Mouse (Mus musculus) forebrain, embryonic 15.5 days (tissue): ENCODE measurements around the gene Phf21a. TPM values are rescaled to one million over a fixed set of nuclear protein-coding genes. Genes with fewer than 3 reads are reported as not detected.

Source experiments
- ATAC-seq: fragments of 200-750 bp; cut with Nextera tagmentation; replicated peaks from 2 replicates; pipeline ENCODE4 v1.8.0; 2017; ENCODE audit warnings: mild to moderate bottlenecking, moderate TSS enrichment, moderate library complexity
- H3K27ac ChIP-seq: fragments of 300-500 bp; sonication (generic); replicated peaks from 2 replicates; pipeline ENCODE4 v1.5.1; 2015; ENCODE audit warnings: mild to moderate bottlenecking, inconsistent platforms
- H3K27me3 ChIP-seq: fragments of 300-500 bp; sonication (generic); 2 replicates; pipeline ENCODE4 v1.6.1; 2015; ENCODE audit warnings: inconsistent platforms
- H3K36me3 ChIP-seq: fragments of 300-500 bp; sonication (generic); 2 replicates; pipeline ENCODE4 v1.6.1; 2015; ENCODE audit warnings: mild to moderate bottlenecking, inconsistent platforms
- H3K4me1 ChIP-seq: fragments of 300-500 bp; sonication (generic); 2 replicates; pipeline ENCODE4 v1.6.1; 2015; ENCODE audit warnings: inconsistent platforms
- H3K4me2 ChIP-seq: fragments of 300-500 bp; sonication (generic); replicated peaks from 2 replicates; pipeline ENCODE4 v1.6.1; 2015; ENCODE audit warnings: mild to moderate bottlenecking, inconsistent platforms
- H3K4me3 ChIP-seq: fragments of 300-500 bp; sonication (generic); 2 replicates; pipeline ENCODE4 v1.5.1; 2015; ENCODE audit warnings: mild to moderate bottlenecking, inconsistent platforms
- H3K9ac ChIP-seq: fragments of 300-500 bp; sonication (generic); replicated peaks from 2 replicates; pipeline ENCODE4 v1.6.1; 2015; ENCODE audit warnings: mild to moderate bottlenecking, inconsistent platforms
- H3K9me3 ChIP-seq: fragments of 300-500 bp; sonication (generic); 2 replicates; pipeline ENCODE4 v1.6.1; 2016; ENCODE audit warnings: inconsistent platforms
- WGBS: fragments of 180-500 bp; shearing (Covaris S2); methylation state at CpG from one replicate; pipeline ENCODE4 v1.1.7; 2015; ENCODE audit warnings: mixed read lengths; 5-methylcytosine and 5-hydroxymethylcytosine counted together
- polyA plus RNA-seq: library from polyadenylated mRNA; unstranded; fragments of >200 nt; fragmentation: Nextera tagmentation; extraction: Ambion mirVana; gene quantifications from 2 replicates; pipeline ENCODE4 v1.2.1, GENCODE M21; 2015

The Phf21a gene
- polyA plus RNA-seq, result 46.8 and 48.6 TPM in 2 replicates

GRCm38 (mm10) chr2:92092817-92093216 is at the start of gene Phf21a:
Gene Phf21a, plus strand, starts transcription at chr2:92093117.
- Histone ChIP-seq H3K4me1 (no peaks in the 10 kb centered on the region), H3K27me3 (no peaks in the 10 kb centered on the region), H3K9ac (no peak within 1 kb of the TSS), H3K4me3 (no peak within 1 kb of the TSS), H3K36me3 (no peaks in the 10 kb centered on the region), H3K9me3 (no peaks in the 10 kb centered on the region), H3K27ac (no peak within 1 kb of the TSS), H3K4me2 (no peak within 1 kb of the TSS)
- 74% methylated on average over 2 of the region's 2 CpGs for WGBS
- ATAC-seq, result no peak

- H3K9me3 ChIP-seq, result no peaks in the 10 kb centered on the region
- 79% methylated on average over 12 of the region's 12 CpGs for WGBS
- H3K4me2 ChIP-seq, result no peak overlapping the region
- H3K4me3 ChIP-seq, result no peak overlapping the region
- no peak for ATAC-seq
- no peaks in the 10 kb centered on the region for H3K27me3 ChIP-seq
- no peaks in the 10 kb centered on the region for H3K36me3 ChIP-seq
- no peak overlapping the region for H3K27ac ChIP-seq
- no peaks in the 10 kb centered on the region for H3K4me1 ChIP-seq
- H3K9ac ChIP-seq, result no peak overlapping the region
Measured at GRCm38 (mm10) chr2:92043285-92043684, 49.6 kb upstream of the Phf21a start.

GRCm38 (mm10) chr2:92047601-92048000 is 45.3 kb upstream of the Phf21a start:
- no peak for ATAC-seq

GRCm38 (mm10) chr2:92048034-92048690 is 44.8 kb upstream of the Phf21a start:
- no peak overlapping the region for H3K9ac ChIP-seq
- no peak overlapping the region for H3K4me3 ChIP-seq
- no peak for ATAC-seq
- H3K9me3 ChIP-seq, result no peaks in the 10 kb centered on the region
- no peak overlapping the region for H3K4me2 ChIP-seq
- H3K36me3 ChIP-seq, result no peaks in the 10 kb centered on the region
- 75% methylated on average over 9 of the region's 9 CpGs for WGBS
- no peaks in the 10 kb centered on the region for H3K4me1 ChIP-seq
- no peaks in the 10 kb centered on the region for H3K27me3 ChIP-seq
- no peak overlapping the region for H3K27ac ChIP-seq

More at GRCm38 (mm10) chr2:92047601-92048000, 45.3 kb upstream of the Phf21a start:
- Histone ChIP-seq H3K9me3 (no peaks in the 10 kb centered on the region), H3K9ac (no peak overlapping the region), H3K4me3 (no peak overlapping the region), H3K36me3 (no peaks in the 10 kb centered on the region), H3K4me1 (no peaks in the 10 kb centered on the region), H3K27ac (no peak overlapping the region), H3K4me2 (no peak overlapping the region), H3K27me3 (no peaks in the 10 kb centered on the region)
- WGBS, result 39% methylated on average over 4 of the region's 4 CpGs

- H3K27ac ChIP-seq, result no peak overlapping the region
- no peak for ATAC-seq
- H3K27me3 ChIP-seq, result peaks cover 8% of the 10 kb centered on the region; the same call in 1 of the 2 replicates
Measured at GRCm38 (mm10) chr2:92052188-92052587, 40.7 kb upstream of the Phf21a start.

GRCm38 (mm10) chr2:92052754-92053153 is 40.2 kb upstream of the Phf21a start:
- no peak overlapping the region for H3K9ac ChIP-seq
- no peak for ATAC-seq
- no peak overlapping the region for H3K27ac ChIP-seq
- no peak overlapping the region for H3K4me3 ChIP-seq
- H3K9me3 ChIP-seq, result no peaks in the 10 kb centered on the region
- H3K36me3 ChIP-seq, result no peaks in the 10 kb centered on the region
- H3K4me1 ChIP-seq, result peaks cover 14% of the 10 kb centered on the region
- H3K4me2 ChIP-seq, result no peak overlapping the region
- WGBS, result 51% methylated on average over 2 of the region's 2 CpGs
- peaks cover 8% of the 10 kb centered on the region; the same call in 1 of the 2 replicates for H3K27me3 ChIP-seq

More at GRCm38 (mm10) chr2:92052188-92052587, 40.7 kb upstream of the Phf21a start:
- Histone ChIP-seq H3K4me2 (no peak overlapping the region), H3K4me1 (peaks cover 14% of the 10 kb centered on the region), H3K36me3 (no peaks in the 10 kb centered on the region), H3K9me3 (no peaks in the 10 kb centered on the region), H3K9ac (no peak overlapping the region), H3K4me3 (no peak overlapping the region)
- 73% methylated on average over 8 of the region's 8 CpGs for WGBS

GRCm38 (mm10) chr2:92055101-92055813 is 37.7 kb upstream of the Phf21a start:
- Histone ChIP-seq H3K36me3 (no peaks in the 10 kb centered on the region), H3K4me1 (peaks cover 28% of the 10 kb centered on the region), H3K4me2 (peak overlapping the region; percentile 64), H3K4me3 (peak overlapping the region; percentile 37), H3K27ac (peak overlapping the region; percentile 24), H3K27me3 (peaks cover 8% of the 10 kb centered on the region; the same call in 1 of the 2 replicates), H3K9ac (peak overlapping the region; percentile 18), H3K9me3 (no peaks in the 10 kb centered on the region)
- no peak; the same call in 1 of the 2 replicates for ATAC-seq
- 3% methylated on average over 38 of the region's 38 CpGs for WGBS

- Histone ChIP-seq H3K27me3 (peaks cover 8% of the 10 kb centered on the region; the same call in 1 of the 2 replicates), H3K27ac (peak overlapping the region; percentile 24), H3K4me1 (peaks cover 29% of the 10 kb centered on the region), H3K4me2 (peak overlapping the region; percentile 64), H3K36me3 (no peaks in the 10 kb centered on the region), H3K4me3 (peak overlapping the region; percentile 37), H3K9ac (peak overlapping the region; percentile 18; the same call in 1 of the 2 replicates), H3K9me3 (no peaks in the 10 kb centered on the region)
- WGBS, result 2% methylated on average over 14 of the region's 14 CpGs
- no peak for ATAC-seq
Measured at GRCm38 (mm10) chr2:92055831-92056236, 37.1 kb upstream of the Phf21a start.

GRCm38 (mm10) chr2:92056760-92057159 is 36.2 kb upstream of the Phf21a start:
- no peak for ATAC-seq
- H3K9ac ChIP-seq, result no peak overlapping the region
- no peak overlapping the region for H3K4me3 ChIP-seq
- no peaks in the 10 kb centered on the region for H3K9me3 ChIP-seq
- no peaks in the 10 kb centered on the region for H3K36me3 ChIP-seq
- H3K4me1 ChIP-seq, result peaks cover 29% of the 10 kb centered on the region
- H3K4me2 ChIP-seq, result no peak overlapping the region
- 79% methylated on average over 13 of the region's 13 CpGs for WGBS
- no peak overlapping the region for H3K27ac ChIP-seq
- H3K27me3 ChIP-seq, result peaks cover 8% of the 10 kb centered on the region; the same call in 1 of the 2 replicates

GRCm38 (mm10) chr2:92058469-92058868 is 34.4 kb upstream of the Phf21a start:
- H3K4me3 ChIP-seq, result peak overlapping the region; percentile 67
- peaks cover 29% of the 10 kb centered on the region for H3K4me1 ChIP-seq
- H3K36me3 ChIP-seq, result no peaks in the 10 kb centered on the region
- peak; percentile 38 for ATAC-seq
- H3K9me3 ChIP-seq, result no peaks in the 10 kb centered on the region
- WGBS, result 1% methylated on average over 29 of the region's 29 CpGs
- H3K4me2 ChIP-seq, result peak overlapping the region; percentile 92
- H3K27me3 ChIP-seq, result peaks cover 8% of the 10 kb centered on the region; the same call in 1 of the 2 replicates
- H3K27ac ChIP-seq, result peak overlapping the region; percentile 87; the same call in 1 of the 2 replicates
- peak overlapping the region; percentile 75 for H3K9ac ChIP-seq

GRCm38 (mm10) chr2:92058936-92059335 is 34.0 kb upstream of the Phf21a start:
- no peak for ATAC-seq
- Histone ChIP-seq H3K36me3 (no peaks in the 10 kb centered on the region), H3K27ac (peak overlapping the region; percentile 87), H3K4me1 (peaks cover 29% of the 10 kb centered on the region), H3K4me2 (peak overlapping the region; percentile 92), H3K9ac (peak overlapping the region; percentile 75), H3K9me3 (no peaks in the 10 kb centered on the region), H3K27me3 (peaks cover 8% of the 10 kb centered on the region; the same call in 1 of the 2 replicates), H3K4me3 (peak overlapping the region; percentile 67)
- 3% methylated on average over 11 of the region's 11 CpGs for WGBS
